Mouse (Mus musculus): ENCODE measurements around the gene Ddhd1.

Gene Ddhd1

GRCm38 (mm10) chr14:45644786-45645185, 13.2 kb downstream of the Ddhd1 start:
- no peak for DNase-seq (ENCODE audit: low spot score in 2 of 2)

- no peak for DNase-seq (ENCODE audit: low spot score in 2 of 2)
Observed at GRCm38 (mm10) chr14:45644202-45644601, 13.7 kb downstream of the Ddhd1 start.

DNA sequence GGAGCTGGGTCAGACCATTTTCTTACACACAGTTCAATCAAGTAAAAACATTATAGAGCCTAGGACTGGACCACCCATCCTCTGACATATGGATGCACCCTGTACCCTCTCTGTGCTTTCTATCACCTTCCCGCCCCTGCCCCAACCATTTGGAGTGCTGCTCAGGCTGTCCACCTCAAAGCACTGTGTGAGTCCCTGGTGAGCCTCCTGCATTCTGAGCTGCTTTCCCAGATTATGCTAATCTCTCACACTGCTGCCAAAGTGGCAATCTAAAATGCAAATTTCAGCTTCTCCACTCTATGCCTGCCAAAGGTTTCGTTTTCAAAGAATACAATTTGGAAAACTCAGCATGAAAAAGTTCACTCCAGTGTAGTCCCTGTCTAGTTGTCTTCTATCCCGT, 14.5 kb downstream of the Ddhd1 start:
- no peak for DNase-seq (ENCODE audit: low spot score in 2 of 2)

GRCm38 (mm10) chr14:45642795-45643194, 15.1 kb downstream of the Ddhd1 start:
- no peak for DNase-seq (ENCODE audit: low spot score in 2 of 2)

DNA sequence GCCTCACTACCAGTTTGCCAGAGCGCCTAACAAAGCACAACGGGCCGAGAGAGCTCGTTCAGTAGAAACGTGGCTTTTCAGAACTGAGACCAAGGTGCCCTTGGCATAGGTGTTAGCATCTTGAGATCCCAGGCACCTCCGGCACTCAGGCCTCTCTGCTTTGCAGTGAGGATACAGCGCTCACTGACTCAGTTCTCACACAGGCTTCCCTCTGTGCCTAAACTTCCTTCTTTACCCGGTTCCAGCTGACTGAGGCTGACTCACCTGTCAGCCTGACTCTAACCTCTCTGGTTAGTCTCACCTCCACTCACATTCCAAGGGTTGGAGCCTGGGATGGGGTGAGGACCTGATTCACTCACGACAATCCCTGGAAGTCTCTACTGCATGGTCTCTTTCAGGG, 15.7 kb downstream of the Ddhd1 start:
- DNase-seq (ENCODE audit: low spot score in 2 of 2): no peak

- no peak for DNase-seq (ENCODE audit: low spot score in 2 of 2)
Observed at GRCm38 (mm10) chr14:45638717-45639116, 19.2 kb downstream of the Ddhd1 start.

DNA sequence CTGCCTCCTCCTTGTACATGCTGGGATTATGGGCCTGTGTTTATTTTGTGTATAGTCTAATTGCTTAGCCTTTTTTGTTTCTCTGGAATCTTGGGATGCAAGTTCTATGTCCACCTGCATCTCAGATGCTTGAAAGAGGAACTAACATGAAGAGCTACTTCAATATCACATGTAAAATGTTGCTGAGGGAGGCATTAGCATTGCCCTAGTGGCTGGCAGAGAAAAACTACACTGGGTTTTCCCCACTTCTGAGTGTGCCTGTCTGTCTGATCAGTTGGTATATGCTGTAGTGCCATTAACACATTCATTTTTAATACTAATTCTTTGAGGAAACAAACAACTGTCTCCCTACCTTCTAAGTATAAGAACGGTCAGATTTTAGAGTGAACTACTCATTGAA, 22.4 kb downstream of the Ddhd1 start:
- no peak for DNase-seq (ENCODE audit: low spot score in 2 of 2)

GRCm38 (mm10) chr14:45632756-45633537, 25.0 kb downstream of the Ddhd1 start:
- no peak for DNase-seq (ENCODE audit: low spot score in 2 of 2)

- no peak for DNase-seq (ENCODE audit: low spot score in 2 of 2)
Observed at GRCm38 (mm10) chr14:45630544-45630943, 27.4 kb downstream of the Ddhd1 start.

DNA sequence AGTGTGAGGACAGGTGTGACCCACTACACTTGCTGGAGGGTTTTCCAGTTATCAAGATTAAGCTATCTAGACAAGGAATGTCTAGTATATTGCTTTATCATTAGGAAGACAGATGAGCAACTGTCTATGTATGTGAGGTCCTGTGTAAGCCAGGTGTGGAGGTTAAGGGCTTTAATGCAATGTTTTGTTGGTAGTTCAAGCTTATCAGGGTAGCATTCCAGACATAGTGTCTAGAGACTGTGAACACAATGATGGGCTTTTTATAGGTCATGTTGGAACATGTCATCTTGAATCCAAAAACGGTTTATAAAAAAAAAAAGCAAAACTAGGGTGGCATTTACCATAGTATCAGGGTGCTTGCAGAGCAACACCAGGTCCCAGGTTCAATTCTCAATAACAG, 28.0 kb downstream of the Ddhd1 start:
- no peak for DNase-seq (ENCODE audit: low spot score in 2 of 2)

DNA sequence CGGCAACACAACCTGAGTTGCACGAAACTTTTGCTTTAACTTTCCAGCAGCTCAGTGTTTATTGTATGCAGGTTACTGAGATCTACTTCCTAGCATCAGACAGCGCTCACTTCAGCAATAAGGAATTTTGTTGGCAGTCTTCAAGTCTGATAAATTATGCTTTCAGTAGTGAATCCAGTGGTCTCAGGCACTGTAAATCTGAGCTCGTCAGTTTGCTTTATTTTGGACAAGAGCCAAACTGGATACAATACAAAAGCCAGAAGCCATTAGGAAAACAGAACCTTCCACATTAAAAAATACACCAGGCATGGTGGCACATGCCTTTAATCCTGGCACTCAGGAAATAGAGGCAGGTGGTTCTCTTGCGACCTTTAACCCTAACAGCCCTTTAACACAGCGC, 39.6 kb downstream of the Ddhd1 start:
- no peak for DNase-seq (ENCODE audit: low spot score in 2 of 2)

- DNase-seq (ENCODE audit: low spot score in 2 of 2): no peak
Observed at GRCm38 (mm10) chr14:45616526-45616925, 41.4 kb downstream of the Ddhd1 start.

GRCm38 (mm10) chr14:45615776-45616175, 42.2 kb downstream of the Ddhd1 start:
- no peak for DNase-seq (ENCODE audit: low spot score in 2 of 2)

GRCm38 (mm10) chr14:45614822-45615221, 43.1 kb downstream of the Ddhd1 start:
- no peak for DNase-seq (ENCODE audit: low spot score in 2 of 2)

- no peak for DNase-seq (ENCODE audit: low spot score in 2 of 2)
Observed at GRCm38 (mm10) chr14:45614406-45614805, 43.5 kb downstream of the Ddhd1 start.

- no peak for DNase-seq (ENCODE audit: low spot score in 2 of 2)
Observed at GRCm38 (mm10) chr14:45611654-45612053, 46.3 kb downstream of the Ddhd1 start.

DNA sequence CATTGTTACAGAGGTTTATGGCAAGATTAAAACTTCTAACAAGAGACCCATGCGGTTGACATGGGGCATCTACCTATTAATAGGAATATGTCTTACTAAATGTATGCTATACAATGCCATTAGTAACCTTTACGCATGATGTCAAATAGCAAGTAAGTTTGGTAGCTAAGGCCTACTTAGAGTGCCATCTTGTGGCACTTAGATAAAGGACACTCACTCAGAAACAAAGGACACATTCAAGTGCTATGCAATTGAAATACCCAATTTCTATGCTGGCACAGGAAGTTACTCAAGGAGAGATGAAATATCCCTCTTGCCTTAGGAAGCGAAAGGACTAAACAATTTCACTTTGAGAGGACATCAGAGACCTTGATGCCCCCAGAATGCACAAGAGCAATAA, 55.9 kb downstream of the Ddhd1 start:
- DNase-seq (ENCODE audit: low spot score in 2 of 2): no peak

GRCm38 (mm10) chr14:45600587-45600986, 57.4 kb downstream of the Ddhd1 start:
- no peak for DNase-seq (ENCODE audit: low spot score in 2 of 2)

DNA sequence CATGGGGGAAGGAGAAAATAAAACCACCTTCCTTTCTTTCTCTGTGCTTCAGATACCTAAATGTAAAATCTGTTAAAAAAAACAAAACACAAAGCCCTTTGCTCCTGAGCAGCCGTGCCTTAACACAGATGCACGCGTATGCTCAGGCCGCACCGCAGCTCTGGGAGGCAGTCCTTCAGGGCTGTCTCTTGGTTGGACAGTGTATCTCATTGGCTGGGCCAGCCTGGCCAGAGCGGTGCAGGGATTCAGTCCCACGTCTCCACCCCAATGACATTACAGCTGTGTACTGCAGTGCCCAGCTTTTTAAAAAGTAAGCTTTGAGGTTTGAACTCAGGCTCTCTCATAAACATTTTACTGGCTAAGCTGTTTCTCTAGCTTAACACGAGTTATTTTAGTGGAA, 60.1 kb downstream of the Ddhd1 start:
- no peak for DNase-seq (ENCODE audit: low spot score in 2 of 2)

DNA sequence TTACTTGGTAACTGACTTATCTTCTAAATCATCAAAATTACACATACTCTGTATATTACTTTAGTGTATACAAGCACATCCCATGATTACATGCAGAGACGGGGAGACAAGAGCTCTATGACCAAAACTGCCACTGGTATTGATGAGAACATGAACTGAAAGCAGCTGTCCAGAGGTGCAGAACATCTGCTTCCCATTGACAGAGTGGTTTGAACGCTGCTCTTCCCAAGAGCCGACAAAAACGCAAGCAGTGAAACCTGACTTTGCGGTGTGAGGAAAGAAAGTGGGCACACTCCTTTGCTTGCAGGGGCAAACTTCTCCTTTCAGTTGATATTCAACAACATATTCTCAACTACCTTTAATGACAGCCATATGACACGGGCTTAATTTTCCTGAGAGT, 64.7 kb downstream of the Ddhd1 start:
- no peak for DNase-seq (ENCODE audit: low spot score in 2 of 2)

- no peak for DNase-seq (ENCODE audit: low spot score in 2 of 2)
Observed at GRCm38 (mm10) chr14:45588403-45588802, 69.5 kb downstream of the Ddhd1 start.

- no peak for DNase-seq (ENCODE audit: low spot score in 2 of 2)
Observed at GRCm38 (mm10) chr14:45587536-45587935, 70.4 kb downstream of the Ddhd1 start.

- no peak for DNase-seq (ENCODE audit: low spot score in 2 of 2)
Observed at GRCm38 (mm10) chr14:45583494-45584027, 74.4 kb downstream of the Ddhd1 start.
